Comparison of ENCODE assay signal across 25 mouse cellular contexts in the genomic region with DNA sequence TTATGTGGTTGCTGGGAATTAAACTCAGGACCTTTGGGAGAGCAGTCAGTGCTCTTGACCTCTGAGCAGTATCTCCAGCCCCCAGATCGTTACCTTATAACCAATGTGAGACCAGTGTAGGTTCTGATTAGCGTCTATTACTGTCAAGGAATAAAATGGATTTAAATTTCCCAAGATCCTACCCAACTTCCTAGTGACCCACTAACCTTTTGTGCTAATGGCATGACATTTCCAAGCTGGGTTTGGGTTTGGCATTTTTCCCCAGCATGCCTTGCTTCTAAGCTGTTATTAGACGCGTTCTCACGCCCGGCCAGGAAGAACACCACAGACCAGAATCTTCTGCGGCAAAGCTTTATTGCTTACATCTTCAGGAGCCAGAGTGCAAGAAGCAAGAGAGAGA. TPM values are rescaled to one million over a fixed set of nuclear protein-coding genes. Genes with fewer than 3 reads are reported as not detected.
A peak's percentile ranks its signal among the peaks of the same experiment; 100 is the strongest.
DNase-seq lines count a peak whose midpoint lies in the region; ATAC-seq and TF ChIP-seq lines count a peak whose summit lies in the region.
"Had no signal": no experiment of that assay in that cellular context is flagged by ENCODE, and none has a peak within 500 bp of the region (broad histone marks: within the 10 kb centered on the region; RNA-seq: fewer than 3 reads in every experiment).

No protein-coding gene starts in this region.

- H3K27ac ChIP-seq in midbrain, embryonic 11.5 days (ENCODE audit: low read depth, low read length), result no peak overlapping the region
- no peak overlapping the region for H3K27ac ChIP-seq in midbrain, embryonic 10.5 days (replicated peaks)
- peak overlapping the region; percentile 5; the same call in 1 of the 2 replicates for H3K27ac ChIP-seq in ES-E14 (ENCODE audit: insufficient read depth, low read depth, low read length, poor library complexity, severe bottlenecking)
- H3K27ac ChIP-seq: embryonic facial prominence, embryonic 10.5 days; embryonic facial prominence, embryonic 12.5 days; forebrain, embryonic 13.5 days; forebrain, embryonic 15.5 days had no signal

- DNase-seq in midbrain, embryonic 11.5 days (ENCODE audit: low spot score, missing footprints), result peak; percentile 61
- DNase-seq in midbrain, embryonic 10.5 days (ENCODE audit: low spot score), result no peak
- DNase-seq in ES-E14 (ENCODE audit: low read depth, low spot score), result no peak
- DNase-seq in adipocyte (ENCODE audit: low spot score), result peak; percentile 59
- no peak for DNase-seq in heart, postnatal 36 days
- DNase-seq in spleen, postnatal 14 days (ENCODE audit: low spot score in 2 of 2), result no peak
- DNase-seq: adrenal gland, adult 8-10 months; adrenal gland, postnatal 14 days; adrenal gland, postnatal 36 days; B cell, adult 2 months; cerebellum, adult 11-12 months; cerebellum, adult 2 months; cerebellum, adult 9-10 months; cerebellum, postnatal 10 days; cerebellum, postnatal 25 days; forebrain, postnatal 0 days had no signal

- H3K4me2 ChIP-seq in midbrain, embryonic 11.5 days, result no peak overlapping the region
- H3K4me2 ChIP-seq: embryonic facial prominence, embryonic 12.5 days; forebrain, embryonic 13.5 days; forebrain, embryonic 15.5 days had no signal

- H3K9me3 ChIP-seq in midbrain, embryonic 11.5 days (ENCODE audit: control insufficient read depth, low read length), result no peaks in the 10 kb centered on the region
- H3K9me3 ChIP-seq in midbrain, embryonic 10.5 days (replicated peaks), result no peaks in the 10 kb centered on the region; the same call in 1 of the 2 replicates
- no peaks in the 10 kb centered on the region for H3K9me3 ChIP-seq in ES-E14 (ENCODE audit: control insufficient read depth, insufficient read depth, low read depth, low read length)
- H3K9me3 ChIP-seq: embryonic facial prominence, embryonic 10.5 days; embryonic facial prominence, embryonic 12.5 days; forebrain, embryonic 13.5 days; forebrain, embryonic 15.5 days had no signal

- no peaks in the 10 kb centered on the region for H3K36me3 ChIP-seq in midbrain, embryonic 11.5 days (ENCODE audit: control insufficient read depth, insufficient read depth, low read length)
- H3K36me3 ChIP-seq in midbrain, embryonic 10.5 days, result no peaks in the 10 kb centered on the region
- no peaks in the 10 kb centered on the region for H3K36me3 ChIP-seq in ES-E14 (ENCODE audit: control insufficient read depth, insufficient read depth, low read length, poor library complexity, severe bottlenecking)
- H3K36me3 ChIP-seq: embryonic facial prominence, embryonic 10.5 days; embryonic facial prominence, embryonic 12.5 days; forebrain, embryonic 15.5 days had no signal

- in situ Hi-C loops in ES-E14 (cut with MboI; ENCODE audit: low sequenced_read_pairs in 2 of 2, unreplicated experiment in 2 of 2), result no loop called here

- no peak for ATAC-seq in midbrain, embryonic 11.5 days (ENCODE audit: low FRiP score)
- ATAC-seq: CD4-positive, CD25-positive, alpha-beta regulatory T cell, adult 4 months; forebrain, embryonic 13.5 days; forebrain, embryonic 15.5 days; forebrain, postnatal 0 days had no signal

- no peaks in the 10 kb centered on the region for H3K4me1 ChIP-seq in midbrain, embryonic 11.5 days (ENCODE audit: control insufficient read depth, insufficient read depth, low read length)
- no peaks in the 10 kb centered on the region for H3K4me1 ChIP-seq in midbrain, embryonic 10.5 days
- peaks cover 0 to 7% of the 10 kb centered on the region in 2 experiments; a peak in 2 of 4 replicates for H3K4me1 ChIP-seq in ES-E14 (ENCODE audit: control insufficient read depth in 2 of 2, insufficient read depth in 2 of 2, low read length in 2 of 2, poor library complexity in 1 of 2)
- H3K4me1 ChIP-seq: embryonic facial prominence, embryonic 10.5 days; embryonic facial prominence, embryonic 12.5 days; forebrain, embryonic 13.5 days; forebrain, embryonic 15.5 days had no signal

- no peak overlapping the region for H3K9ac ChIP-seq in midbrain, embryonic 11.5 days (ENCODE audit: low read length)
- H3K9ac ChIP-seq in ES-E14 (ENCODE audit: insufficient read depth, low read depth, low read length, poor library complexity, severe bottlenecking), result no peak overlapping the region
- H3K9ac ChIP-seq: embryonic facial prominence, embryonic 12.5 days; forebrain, embryonic 13.5 days; forebrain, embryonic 15.5 days; forebrain, postnatal 0 days had no signal

- intact Hi-C loops in heart, postnatal 36 days (cut with DNase I), result no loop called here

- WGBS in midbrain, embryonic 11.5 days, result 99% methylated on average over 7 of the region's 7 CpGs
- WGBS in midbrain, embryonic 10.5 days, result 97% methylated on average over 7 of the region's 7 CpGs

- H3K4me3 ChIP-seq in midbrain, embryonic 11.5 days (ENCODE audit: low read depth, low read length), result no peak overlapping the region
- H3K4me3 ChIP-seq in midbrain, embryonic 10.5 days, result no peak overlapping the region
- H3K4me3 ChIP-seq in ES-E14 (ENCODE audit: insufficient read depth in 1 of 2, low read depth in 1 of 2, low read length in 2 of 2, poor library complexity in 1 of 2, severe bottlenecking in 1 of 2), result no peak overlapping the region
- H3K4me3 ChIP-seq: embryonic facial prominence, embryonic 10.5 days; embryonic facial prominence, embryonic 12.5 days; forebrain, embryonic 13.5 days; forebrain, embryonic 15.5 days had no signal

- H3K27me3 ChIP-seq in midbrain, embryonic 11.5 days (ENCODE audit: control insufficient read depth, insufficient read depth, low read length), result no peaks in the 10 kb centered on the region
- no peaks in the 10 kb centered on the region for H3K27me3 ChIP-seq in midbrain, embryonic 10.5 days (ENCODE audit: low read depth, poor library complexity, severe bottlenecking)
- H3K27me3 ChIP-seq: CH12.LX; embryonic facial prominence, embryonic 12.5 days; forebrain, embryonic 13.5 days; forebrain, embryonic 15.5 days had no signal

TF ChIP-seq in ES-E14, 5 proteins besides CTCF, POLR2A, EP300 and RAD21:
- no peak for TF ChIP-seq HCFC1 (IDR thresholded peaks at IDR 0.05; ENCODE audit: borderline replicate concordance, insufficient read depth, low read length)
- no peak for TF ChIP-seq MAFK (IDR thresholded peaks at IDR 0.05; ENCODE audit: insufficient read depth, low read depth, low read length)
- no peak for TF ChIP-seq CHD2 (IDR thresholded peaks at IDR 0.05; ENCODE audit: low read depth, low read length)
- TF ChIP-seq ZC3H11A (IDR thresholded peaks at IDR 0.05; ENCODE audit: borderline replicate concordance, low read depth, low read length), result no peak
- TF ChIP-seq ZNF384 (IDR thresholded peaks at IDR 0.05; ENCODE audit: low read depth, low read length), result no peak
TF ChIP-seq in ES-E14: peak in this region for 0.

RNA-seq across cellular contexts. Expression of a gene that starts 34.2 kb away (rescaled TPM):
- not detected in 2 replicates for polyA plus RNA-seq in midbrain, embryonic 11.5 days (2014; fragmentation: Nextera tagmentation; extraction: Ambion mirVana)
- not detected in 2 replicates for polyA plus RNA-seq in midbrain, embryonic 10.5 days (2016; fragmentation: Nextera tagmentation; extraction: Ambion mirVana)
- 0.90 and 1.2 TPM in 2 replicates for total RNA-seq in ES-E14 (2012; rRNA removed)
- total RNA-seq in heart, postnatal 36 days (2021), result not detected
- total RNA-seq: adrenal gland, adult 18-20 months; adrenal gland, adult 8-10 months; adrenal gland, postnatal 14 days; adrenal gland, postnatal 36 days; forebrain, postnatal 0 days; MEL had no signal
- polyA plus RNA-seq: embryonic facial prominence, embryonic 10.5 days; embryonic facial prominence, embryonic 12.5 days; forebrain, embryonic 11.5 days; forebrain, embryonic 13.5 days; forebrain, embryonic 15.5 days; forebrain, postnatal 0 days had no signal

Comparison
In these comparisons a context has a peak if more than half of its experiments do, and no peak if none do; other contexts are left out.
1. DNase-seq: peak in midbrain, embryonic 11.5 days (single experiment) and adipocyte (single experiment); none in midbrain, embryonic 10.5 days (single experiment), ES-E14 (single experiment), heart, postnatal 36 days (0 of 2) and spleen, postnatal 14 days (0 of 2).